Mouse (Mus musculus) liver, embryonic 12.5 days (tissue): ENCODE measurements around the gene Gm11037. TPM values are rescaled to one million over a fixed set of nuclear protein-coding genes. Genes with fewer than 3 reads are reported as not detected.
A peak's percentile ranks its signal among the peaks of the same experiment; 100 is the strongest.

Experiments
- ATAC-seq: fragments of 200-750 bp; cut with Nextera tagmentation; 2 replicates; pipeline ENCODE4 v1.8.0; 2017; ENCODE audit warnings: moderate number of reproducible peaks, mild to moderate bottlenecking, moderate library complexity
- H3K27ac ChIP-seq: fragments of 300-500 bp; sonication (generic); 2 replicates; pipeline ENCODE4 v1.5.1; 2016; ENCODE audit warnings: mild to moderate bottlenecking
- H3K27me3 ChIP-seq: fragments of 300-500 bp; sonication (generic); replicated peaks from 2 replicates; pipeline ENCODE4 v1.6.1; 2016; ENCODE audit warnings: mild to moderate bottlenecking, moderate library complexity
- H3K36me3 ChIP-seq: fragments of 300-500 bp; sonication (generic); 2 replicates; pipeline ENCODE4 v1.6.1; 2016; ENCODE audit warnings: mild to moderate bottlenecking, moderate library complexity
- H3K4me1 ChIP-seq: fragments of 300-500 bp; sonication (generic); 2 replicates; pipeline ENCODE4 v1.6.1; 2016
- H3K4me2 ChIP-seq: fragments of 300-500 bp; sonication (generic); 2 replicates; pipeline ENCODE4 v1.6.1; 2016; ENCODE audit warnings: mild to moderate bottlenecking, moderate library complexity
- H3K4me3 ChIP-seq: fragments of 300-500 bp; sonication (generic); 2 replicates; pipeline ENCODE4 v1.5.1; 2016; ENCODE audit warnings: mild to moderate bottlenecking, moderate library complexity
- H3K9ac ChIP-seq: fragments of 300-500 bp; sonication (generic); 2 replicates; pipeline ENCODE4 v1.6.1; 2016; ENCODE audit warnings: mild to moderate bottlenecking, moderate library complexity
- H3K9me3 ChIP-seq: fragments of 300-500 bp; sonication (generic); replicated peaks from 2 replicates; pipeline ENCODE4 v1.6.1; 2016; ENCODE audit warnings: mild to moderate bottlenecking, moderate library complexity
- WGBS: fragments of 180-500 bp; shearing (Covaris S2); methylation state at CpG from one replicate; pipeline ENCODE4 v1.1.7; 2016; ENCODE audit not compliant: insufficient replicate concordance; 5-methylcytosine and 5-hydroxymethylcytosine counted together
- polyA plus RNA-seq: library from polyadenylated mRNA; unstranded; fragments of >200 nt; fragmentation: Nextera tagmentation; extraction: Ambion mirVana; gene quantifications from 2 replicates; pipeline ENCODE4 v1.2.1, GENCODE M21; 2016

The Gm11037 gene
- polyA plus RNA-seq, 1 experiment from 2014 or later = not detected

DNA sequence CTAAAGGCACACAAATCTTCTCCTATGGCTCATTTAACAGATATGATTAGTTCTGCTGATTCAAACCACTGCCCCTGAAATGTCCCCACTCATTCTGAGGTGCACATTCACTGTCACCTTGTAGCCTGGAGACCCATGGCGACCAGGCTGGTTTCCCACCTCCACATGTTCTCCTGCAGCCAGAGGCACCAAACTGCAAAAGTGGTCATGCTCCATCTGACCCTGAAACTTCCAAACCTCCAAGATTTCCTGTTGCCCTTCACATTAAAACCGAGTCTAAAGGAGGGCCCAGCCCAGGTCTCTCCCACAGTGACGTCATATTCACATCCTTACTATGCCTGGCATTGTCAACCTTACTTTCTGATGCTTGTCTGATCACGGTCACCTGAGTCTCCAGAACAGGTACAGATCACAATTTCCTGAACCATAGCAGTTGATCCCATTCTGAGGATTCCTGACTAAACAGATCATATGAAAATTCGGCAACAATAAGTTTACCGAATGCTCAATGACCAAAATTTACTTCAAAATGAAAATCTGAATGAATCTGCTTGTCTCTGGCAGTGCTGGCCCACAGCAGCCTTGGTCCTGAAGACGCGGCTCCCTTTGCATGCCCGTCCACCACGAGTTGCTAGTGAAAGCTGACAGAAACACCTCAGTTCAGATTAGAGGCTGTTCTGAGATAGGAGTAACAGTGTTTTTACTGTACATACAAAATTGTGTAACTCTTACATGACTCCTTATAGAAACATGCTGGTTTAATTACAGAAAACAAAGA, 997 bp upstream of the Gm11037 start:
- Histone ChIP-seq H3K4me1 (peaks cover 90% of the 10 kb centered on the region), H3K27me3 (no peaks in the 10 kb centered on the region), H3K27ac (peak overlapping the region; percentile 57), H3K36me3 (peaks cover 17% of the 10 kb centered on the region), H3K4me3 (no peak overlapping the region), H3K9ac (peak overlapping the region; percentile 12; the same call in 1 of the 2 replicates), H3K4me2 (no peak overlapping the region), H3K9me3 (no peaks in the 10 kb centered on the region)
- WGBS = 77% methylated on average over 10 of the region's 10 CpGs
- ATAC-seq = no peak

DNA sequence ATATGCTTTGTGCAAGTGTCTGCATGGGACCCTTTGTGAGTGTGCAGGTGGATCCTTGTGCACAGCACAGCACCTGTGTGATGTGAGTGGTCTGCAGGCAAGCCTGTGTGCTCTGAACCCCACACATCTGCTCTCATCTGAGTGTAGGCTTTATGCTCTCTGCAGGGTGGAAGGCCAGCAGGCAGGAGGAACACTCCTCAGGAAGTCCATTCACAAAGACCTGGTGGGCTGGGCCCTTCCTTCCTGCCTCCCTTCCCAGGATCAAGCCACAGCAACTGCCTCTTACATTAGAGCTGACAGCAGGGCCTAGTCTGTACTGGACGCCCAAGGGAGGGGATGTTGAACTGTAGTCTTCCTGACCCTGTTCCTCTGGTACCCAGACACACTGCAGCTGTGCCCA, 1.1 kb downstream of the Gm11037 start:
- Histone ChIP-seq H3K36me3 (peaks cover 36% of the 10 kb centered on the region), H3K27ac (peak overlapping the region; percentile 99), H3K4me3 (no peak overlapping the region), H3K4me2 (peak overlapping the region; percentile 61; the same call in 1 of the 2 replicates), H3K4me1 (peaks cover 85% of the 10 kb centered on the region), H3K9me3 (no peaks in the 10 kb centered on the region), H3K9ac (peak overlapping the region; percentile 68; the same call in 1 of the 2 replicates), H3K27me3 (no peaks in the 10 kb centered on the region)
- ATAC-seq = no peak
- WGBS = 31% methylated on average over 1 of the region's 1 CpGs

DNA sequence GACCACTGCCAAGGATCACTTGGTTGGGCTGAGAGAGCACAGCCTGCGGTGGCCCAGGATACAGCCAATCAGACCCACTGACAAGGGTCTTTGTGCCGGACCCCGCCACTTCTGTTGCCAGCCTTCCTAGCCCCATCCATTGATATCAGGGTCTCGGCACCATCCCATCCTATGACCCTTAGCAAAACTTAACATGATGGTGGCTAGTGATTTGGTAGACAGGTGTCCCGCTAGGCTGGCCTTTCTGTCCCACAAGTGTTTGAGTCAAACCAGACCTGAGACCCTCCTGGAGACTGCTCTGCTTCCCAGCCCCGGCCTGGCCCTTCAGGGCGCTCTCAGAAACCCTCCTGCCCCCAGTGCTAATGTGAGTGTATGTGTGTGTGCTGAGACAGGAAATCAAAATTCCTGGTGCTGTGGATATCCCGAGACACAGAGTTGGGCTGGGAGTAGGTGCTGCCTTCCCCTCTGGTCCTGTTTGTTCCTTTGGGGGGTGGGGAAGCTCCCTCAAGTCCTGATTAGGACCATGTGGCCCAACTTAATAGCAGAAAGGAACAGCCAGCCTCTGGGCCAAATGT, 1.6 kb downstream of the Gm11037 start:
- peak overlapping the region; percentile 61 for H3K4me2 ChIP-seq
- H3K4me3 ChIP-seq = no peak overlapping the region
- no peaks in the 10 kb centered on the region for H3K9me3 ChIP-seq
- H3K36me3 ChIP-seq = peaks cover 42% of the 10 kb centered on the region
- peaks cover 85% of the 10 kb centered on the region for H3K4me1 ChIP-seq
- WGBS = 79% methylated on average over 8 of the region's 8 CpGs
- peak overlapping the region; percentile 68 for H3K9ac ChIP-seq
- no peaks in the 10 kb centered on the region for H3K27me3 ChIP-seq
- ATAC-seq = no peak
- peak overlapping the region; percentile 99 for H3K27ac ChIP-seq

DNA sequence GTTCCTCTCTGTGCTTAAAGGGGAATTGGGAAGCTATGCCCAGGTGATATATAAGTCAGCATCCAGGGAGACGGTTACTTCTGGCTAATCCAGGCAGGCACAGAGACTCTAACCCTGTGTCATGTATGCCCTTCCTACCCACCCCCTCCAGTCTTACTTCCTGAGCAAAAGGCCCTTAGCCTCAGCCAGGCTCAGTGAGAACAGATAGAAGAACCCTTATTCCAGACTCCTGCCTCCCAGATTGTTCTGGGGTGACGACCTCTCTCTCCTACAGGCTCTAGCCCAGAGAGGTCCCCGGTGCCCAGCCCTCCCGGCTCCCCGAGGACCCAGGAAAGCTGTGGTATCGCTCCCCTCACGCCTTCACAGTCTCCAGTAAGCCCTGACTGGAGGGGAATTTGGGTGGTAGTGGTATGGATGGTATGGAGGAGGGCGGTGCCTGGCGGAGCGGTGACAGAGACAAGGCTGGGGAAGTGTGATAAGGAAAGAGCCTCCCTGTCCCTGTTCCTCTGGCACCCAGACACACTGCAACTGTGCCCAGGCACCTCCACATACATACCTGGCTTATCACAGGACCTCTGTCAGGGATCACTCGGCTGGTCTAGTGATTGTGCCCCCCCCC, 2.3 kb downstream of the Gm11037 start:
- H3K9ac ChIP-seq = peak overlapping the region; percentile 69

DNA sequence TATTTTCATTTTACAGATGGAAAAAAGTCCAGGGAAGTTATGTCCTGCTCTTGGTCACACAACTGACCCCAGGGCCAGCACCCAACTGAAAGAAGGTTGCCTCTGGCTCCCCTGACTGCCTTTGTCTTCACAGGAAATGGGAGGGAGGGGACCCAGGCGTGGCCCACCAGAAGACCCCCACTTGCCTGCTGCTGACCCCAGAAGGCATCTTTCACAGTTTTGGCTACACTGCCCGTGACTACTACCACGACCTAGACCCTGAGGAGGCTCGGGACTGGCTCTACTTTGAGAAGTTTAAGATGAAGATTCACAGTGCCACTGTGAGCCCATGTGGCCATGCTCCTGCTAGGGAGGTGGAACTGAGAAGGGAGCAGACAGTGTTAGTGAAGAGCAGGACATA, 5.0 kb downstream of the Gm11037 start:
- no peak overlapping the region for H3K9ac ChIP-seq
- no peak overlapping the region for H3K4me2 ChIP-seq
- H3K27ac ChIP-seq = peak overlapping the region; percentile 99
- no peaks in the 10 kb centered on the region for H3K9me3 ChIP-seq
- no peak overlapping the region for H3K4me3 ChIP-seq
- H3K4me1 ChIP-seq = peaks cover 93% of the 10 kb centered on the region
- no peaks in the 10 kb centered on the region for H3K27me3 ChIP-seq
- WGBS = 85% methylated on average over 4 of the region's 4 CpGs
- ATAC-seq = no peak
- peaks cover 63% of the 10 kb centered on the region for H3K36me3 ChIP-seq

More for the DNA sequence above, 2.3 kb downstream of the Gm11037 start:
- 10% methylated on average over 11 of the region's 11 CpGs for WGBS
- Histone ChIP-seq H3K4me1 (peaks cover 89% of the 10 kb centered on the region), H3K36me3 (peaks cover 47% of the 10 kb centered on the region), H3K27me3 (no peaks in the 10 kb centered on the region), H3K27ac (peak overlapping the region; percentile 99), H3K4me2 (peak overlapping the region; percentile 61), H3K9me3 (no peaks in the 10 kb centered on the region), H3K4me3 (peak overlapping the region; percentile 29)
- ATAC-seq = peak; percentile 100

DNA sequence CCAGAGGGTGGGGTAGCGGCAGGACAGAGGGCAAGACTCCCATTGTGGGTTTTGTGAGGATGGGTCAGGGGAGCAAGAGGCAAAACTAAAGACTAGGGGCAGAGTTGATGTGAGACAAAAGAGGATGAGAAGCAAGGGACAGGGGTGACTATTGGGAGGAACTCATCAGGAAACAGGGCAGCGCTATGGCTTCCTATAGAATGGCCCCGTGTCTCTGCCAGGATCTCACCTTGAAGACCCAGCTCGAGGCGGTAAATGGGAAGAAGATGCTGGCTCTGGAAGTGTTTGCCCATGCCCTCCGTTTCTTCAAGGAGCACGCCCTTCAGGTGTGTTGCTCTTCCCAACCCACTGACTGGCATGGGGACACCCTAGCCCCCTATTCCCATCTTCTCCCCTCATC, 5.5 kb downstream of the Gm11037 start:
- Histone ChIP-seq H3K4me3 (no peak overlapping the region), H3K9me3 (no peaks in the 10 kb centered on the region), H3K36me3 (peaks cover 65% of the 10 kb centered on the region), H3K27me3 (no peaks in the 10 kb centered on the region), H3K4me1 (peaks cover 91% of the 10 kb centered on the region), H3K9ac (no peak overlapping the region), H3K27ac (peak overlapping the region; percentile 99), H3K4me2 (no peak overlapping the region)
- ATAC-seq = no peak
- 80% methylated on average over 7 of the region's 7 CpGs for WGBS

DNA sequence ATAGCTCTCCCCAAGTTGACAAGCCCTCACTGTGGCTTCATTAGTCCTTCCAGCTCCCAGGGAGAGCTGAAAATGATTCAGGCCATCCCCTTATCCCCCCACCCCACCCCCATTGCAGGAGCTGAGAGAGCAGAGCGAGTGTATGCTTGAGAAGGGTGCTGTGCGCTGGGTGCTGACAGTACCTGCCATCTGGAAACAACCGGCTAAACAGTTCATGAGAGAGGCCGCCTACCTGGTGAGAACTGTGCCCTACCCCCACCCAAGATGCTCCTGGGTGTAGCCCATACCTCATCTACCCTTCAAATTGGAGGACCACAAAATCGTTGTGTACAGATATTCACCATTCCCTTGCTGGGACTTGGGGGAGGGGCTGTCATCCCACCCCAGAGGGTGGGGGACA, 6.0 kb downstream of the Gm11037 start:
- Histone ChIP-seq H3K36me3 (peaks cover 64% of the 10 kb centered on the region), H3K9me3 (no peaks in the 10 kb centered on the region), H3K4me1 (peaks cover 86% of the 10 kb centered on the region), H3K27ac (peak overlapping the region; percentile 68; the same call in 1 of the 2 replicates), H3K4me2 (no peak overlapping the region), H3K27me3 (no peaks in the 10 kb centered on the region), H3K9ac (no peak overlapping the region), H3K4me3 (no peak overlapping the region)
- WGBS = 79% methylated on average over 5 of the region's 5 CpGs
- ATAC-seq = no peak

DNA sequence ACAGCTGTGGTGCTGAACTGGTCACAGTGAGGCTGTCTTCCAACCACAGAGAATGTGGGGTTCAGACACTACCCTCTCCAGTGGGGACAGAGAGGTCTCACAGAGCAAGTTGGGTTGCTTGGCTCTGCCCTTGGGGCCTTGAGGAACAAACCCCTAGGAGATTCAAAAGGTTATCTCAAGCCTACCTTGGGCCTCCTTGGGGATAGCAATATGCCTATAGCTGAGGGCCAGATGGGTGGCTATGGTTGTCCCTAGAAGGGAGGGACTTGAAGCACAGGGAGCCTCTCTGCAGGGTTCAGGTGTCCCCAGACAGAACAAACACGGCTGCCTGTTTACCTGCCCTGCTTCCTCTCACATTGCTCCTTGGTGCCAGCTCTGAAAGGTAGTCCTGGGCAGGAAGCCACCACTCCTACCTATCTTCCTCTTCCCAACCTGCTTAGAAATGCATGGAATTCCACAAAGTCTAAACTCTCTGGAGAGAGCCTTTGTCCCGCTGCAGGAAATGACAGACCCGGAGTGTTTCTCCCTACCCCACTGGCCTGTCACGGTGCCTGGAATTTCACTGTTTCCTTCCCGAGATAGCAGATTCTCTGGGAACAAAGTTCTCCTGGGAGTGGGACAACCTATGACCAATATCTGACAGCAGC, 6.7 kb downstream of the Gm11037 start:
- no peak overlapping the region for H3K9ac ChIP-seq
- H3K27ac ChIP-seq = peak overlapping the region; percentile 68
- H3K4me1 ChIP-seq = peaks cover 79% of the 10 kb centered on the region
- H3K27me3 ChIP-seq = no peaks in the 10 kb centered on the region
- 66% methylated on average over 5 of the region's 5 CpGs for WGBS
- no peaks in the 10 kb centered on the region for H3K9me3 ChIP-seq
- H3K4me3 ChIP-seq = no peak overlapping the region
- H3K36me3 ChIP-seq = peaks cover 67% of the 10 kb centered on the region
- ATAC-seq = no peak
- H3K4me2 ChIP-seq = no peak overlapping the region

DNA sequence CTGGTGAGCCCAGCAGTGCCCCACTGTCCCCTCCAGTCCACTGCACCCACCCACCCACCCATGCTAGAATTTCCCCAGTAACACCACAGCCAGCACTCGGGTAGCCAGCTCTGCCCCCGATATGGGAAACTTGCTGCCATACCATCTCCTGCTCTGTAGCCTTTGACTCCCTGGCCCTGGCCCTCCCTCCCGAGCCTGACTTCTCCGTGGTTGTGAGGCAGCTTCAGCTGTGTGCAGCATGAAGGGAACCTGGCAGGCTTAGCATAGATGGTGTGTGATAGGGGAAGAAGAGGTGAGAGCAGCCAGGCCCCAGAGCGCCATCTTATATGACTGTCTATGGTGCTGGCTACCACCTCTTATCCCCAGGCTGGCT, 7.2 kb downstream of the Gm11037 start:
- no peak overlapping the region for H3K4me2 ChIP-seq
- H3K36me3 ChIP-seq = peaks cover 72% of the 10 kb centered on the region
- H3K27me3 ChIP-seq = no peaks in the 10 kb centered on the region
- no peak for ATAC-seq
- peaks cover 78% of the 10 kb centered on the region for H3K4me1 ChIP-seq
- WGBS = 63% methylated on average over 5 of the region's 5 CpGs
- H3K27ac ChIP-seq = peak overlapping the region; percentile 68
- H3K9ac ChIP-seq = no peak overlapping the region
- no peak overlapping the region for H3K4me3 ChIP-seq
- H3K9me3 ChIP-seq = no peaks in the 10 kb centered on the region

DNA sequence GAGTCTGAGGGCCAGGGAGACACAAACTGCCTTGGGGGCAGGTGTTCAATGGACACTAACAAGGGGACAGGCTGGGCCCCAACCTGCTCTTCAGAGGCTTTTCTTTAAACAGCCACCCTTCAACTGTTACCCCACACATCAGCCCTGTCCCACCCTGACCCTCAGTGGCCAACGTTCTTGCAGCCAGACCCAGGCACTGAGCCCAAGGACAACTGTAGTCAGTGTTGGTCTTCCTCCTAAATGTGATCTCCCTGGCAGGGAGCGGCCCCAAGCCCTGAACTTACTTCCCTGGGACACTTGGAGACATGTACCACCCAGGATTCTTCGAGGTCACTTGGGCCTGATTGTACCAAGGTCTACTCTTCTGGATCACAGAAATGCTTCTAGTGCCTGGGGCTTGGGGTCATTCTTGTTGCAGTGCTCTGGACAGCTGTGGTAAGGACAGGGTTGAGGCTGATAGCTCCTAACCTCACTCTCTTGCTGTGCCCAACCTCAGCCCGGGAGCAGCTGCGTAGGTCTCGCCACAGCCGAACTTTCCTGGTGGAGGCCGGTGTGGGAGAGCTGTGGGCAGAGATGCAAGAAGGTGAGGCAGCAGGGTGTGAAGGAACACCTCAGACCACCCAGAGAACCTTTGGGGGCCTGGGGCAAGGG, 8.2 kb downstream of the Gm11037 start:
- peak overlapping the region; percentile 68 for H3K27ac ChIP-seq
- peaks cover 82% of the 10 kb centered on the region for H3K36me3 ChIP-seq
- no peaks in the 10 kb centered on the region for H3K27me3 ChIP-seq
- H3K4me1 ChIP-seq = peaks cover 75% of the 10 kb centered on the region
- WGBS = 89% methylated on average over 8 of the region's 8 CpGs
- H3K4me2 ChIP-seq = no peak overlapping the region
- ATAC-seq = no peak
- no peak overlapping the region for H3K9ac ChIP-seq
- no peak overlapping the region for H3K4me3 ChIP-seq
- no peaks in the 10 kb centered on the region for H3K9me3 ChIP-seq

DNA sequence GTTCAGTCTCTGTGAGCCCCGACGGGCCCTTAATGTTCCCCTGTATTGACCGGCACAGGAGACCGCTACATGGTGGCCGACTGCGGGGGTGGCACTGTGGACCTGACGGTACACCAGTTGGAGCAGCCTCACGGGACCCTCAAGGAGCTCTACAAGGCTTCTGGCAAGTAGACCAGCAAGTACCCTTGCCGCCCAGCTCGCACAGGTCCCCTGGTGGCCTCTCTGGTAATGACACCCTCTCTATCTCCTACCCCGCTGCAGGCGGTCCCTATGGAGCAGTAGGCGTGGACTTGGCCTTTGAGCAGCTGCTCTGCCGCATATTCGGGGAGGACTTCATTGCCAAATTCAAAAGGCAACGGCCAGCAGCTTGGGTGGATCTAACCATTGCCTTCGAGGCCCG, 9.3 kb downstream of the Gm11037 start:
- Histone ChIP-seq H3K9me3 (no peaks in the 10 kb centered on the region), H3K27ac (peak overlapping the region; percentile 68), H3K36me3 (peaks cover 91% of the 10 kb centered on the region), H3K4me1 (peaks cover 70% of the 10 kb centered on the region), H3K4me3 (no peak overlapping the region), H3K27me3 (no peaks in the 10 kb centered on the region), H3K4me2 (peak overlapping the region; percentile 39), H3K9ac (peak overlapping the region; percentile 27)
- WGBS = 25% methylated on average over 18 of the region's 18 CpGs
- peak; percentile 79 for ATAC-seq
